Mouse (Mus musculus) heart, adult 2 months (tissue): ENCODE data around the gene Celf6. TPM values are rescaled to one million over a fixed set of nuclear protein-coding genes. Genes with fewer than 3 reads are reported as not detected.

Experiments used
- DNase-seq, 2 experiments: peaks; one replicate each; pipeline ENCODE4 v3.0.0; 2021
- H3K27ac ChIP-seq: fragments of 200-600 bp; 2 replicates; pipeline ENCODE4 v1.8.1; 2022
- H3K27me3 ChIP-seq: fragments of 200-500 bp; 2 replicates; pipeline ENCODE4 v1.6.1; 2012; ENCODE audit warnings: mild to moderate bottlenecking, low read length, inconsistent platforms, mixed read lengths; ENCODE audit not compliant: control insufficient read depth, insufficient read depth
- H3K36me3 ChIP-seq: fragments of 200-500 bp; 2 replicates; pipeline ENCODE4 v1.6.1; 2012; ENCODE audit warnings: low read length, inconsistent platforms; ENCODE audit not compliant: control insufficient read depth, insufficient read depth
- H3K4me1 ChIP-seq: fragments of 200-500 bp; 2 replicates; pipeline ENCODE4 v1.6.1; 2011; ENCODE audit warnings: low read length; ENCODE audit not compliant: control insufficient read depth, insufficient read depth
- H3K4me3 ChIP-seq: fragments of 200-600 bp; 2 replicates; pipeline ENCODE4 v1.8.1; 2022
- H3K79me2 ChIP-seq: fragments of 200-500 bp; replicated peaks from 2 replicates; pipeline ENCODE4 v1.6.1; 2012; ENCODE audit warnings: mild to moderate bottlenecking, inconsistent platforms, low read length, moderate library complexity, mixed read lengths; ENCODE audit not compliant: control insufficient read depth, insufficient read depth
- H3K9ac ChIP-seq: fragments of 200-500 bp; 2 replicates; pipeline ENCODE4 v1.6.1; 2012; ENCODE audit warnings: low read depth, mild to moderate bottlenecking, control low read depth, inconsistent platforms, low read length, mixed read lengths
- CTCF ChIP-seq: fragments of 200-600 bp; IDR thresholded peaks from 2 replicates; pipeline ENCODE4 v1.8.1; 2022; ENCODE audit warnings: antibody characterized with exemption, mild to moderate bottlenecking, moderate library complexity
- EP300 ChIP-seq: fragments of 200-500 bp; IDR thresholded peaks from 2 replicates; pipeline ENCODE4 v1.6.1; 2011; ENCODE audit warnings: low read depth, low read length, control low read depth; ENCODE audit not compliant: insufficient read depth
- POLR2A ChIP-seq: fragments of 200-500 bp; IDR thresholded peaks from 2 replicates; pipeline ENCODE4 v1.6.1; 2011; ENCODE audit warnings: mild to moderate bottlenecking, low read depth, low read length, control low read depth; ENCODE audit not compliant: insufficient read depth
- WGBS: fragments of 180-500 bp; shearing (Covaris S2); methylation state at CpG from one replicate; pipeline ENCODE4 v1.1.7; 2018; 5-methylcytosine and 5-hydroxymethylcytosine counted together
- intact Hi-C: fragments of 180-260 bp; cut with DNase I; formaldehyde crosslinking; loops from one replicate; pipeline ENCODE4 v1.15.1; 2025
- polyA plus RNA-seq: library from polyadenylated mRNA; depleted of rRNA; stranded (reverse); fragments of >200 nt; gene quantifications from 2 replicates; pipeline ENCODE4 v1.2.3, GENCODE M21; 2012; rRNA removed
- total RNA-seq, 2 experiments: library from RNA; stranded (reverse); gene quantifications; 2 replicates each; pipeline ENCODE4 v1.2.3; 2021

The Celf6 gene
- total and polyA plus RNA-seq, 3 experiments = not detected

DNA sequence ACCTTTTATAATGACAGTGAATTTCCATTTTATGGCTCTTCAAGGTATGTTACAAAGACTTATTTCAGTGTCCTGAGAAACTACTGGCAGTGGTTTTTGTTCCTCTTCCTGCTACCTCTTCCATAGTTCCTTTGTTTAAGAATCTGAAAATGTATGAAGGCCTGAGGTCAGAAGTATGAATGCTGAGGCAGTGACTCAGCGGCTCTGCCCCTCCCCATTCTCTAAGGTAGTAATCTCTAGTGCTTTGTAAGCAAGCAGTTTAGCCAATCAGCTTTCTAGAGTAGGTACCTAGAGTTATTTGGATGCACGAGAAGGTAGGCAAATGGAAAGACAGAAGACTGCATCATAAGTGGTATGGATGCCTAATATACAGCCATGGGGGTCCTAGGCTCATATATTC is 63.6 kb downstream of the Celf6 start:
- no peak for DNase-seq
- 87% methylated on average over 2 of the region's 2 CpGs for WGBS
- H3K79me2 ChIP-seq = no peaks in the 10 kb centered on the region
- H3K27ac ChIP-seq = no peak overlapping the region
- H3K36me3 ChIP-seq = no peaks in the 10 kb centered on the region
- no peak overlapping the region for H3K9ac ChIP-seq
- intact Hi-C loops = no loop called here
- no peaks in the 10 kb centered on the region for H3K4me1 ChIP-seq
- TF ChIP-seq CTCF (no peak), EP300 (no peak), POLR2A (no peak)
- H3K4me3 ChIP-seq = no peak overlapping the region
- H3K27me3 ChIP-seq = no peaks in the 10 kb centered on the region

DNA sequence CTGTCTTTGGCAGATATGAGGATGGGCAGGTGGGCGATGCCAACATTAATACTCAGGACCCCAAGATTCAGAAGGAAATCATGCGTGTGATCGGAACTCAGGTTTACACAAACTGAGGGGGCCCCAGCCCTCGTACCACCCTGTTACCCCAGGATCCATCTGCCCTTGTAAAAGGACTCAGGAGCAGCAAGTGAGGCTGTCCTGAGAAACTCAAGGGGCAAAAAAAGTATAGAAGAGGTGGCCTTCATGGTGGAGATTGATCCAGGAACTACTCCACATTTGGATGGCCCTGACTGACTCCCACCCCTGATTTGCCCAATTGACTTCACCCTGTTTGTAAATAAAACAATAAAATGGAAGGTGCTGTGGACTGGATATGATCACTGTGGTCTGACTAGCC is 72.2 kb downstream of the Celf6 start:
- H3K36me3 ChIP-seq = no peaks in the 10 kb centered on the region; the same call in 1 of the 2 replicates
- H3K4me1 ChIP-seq = no peaks in the 10 kb centered on the region; the same call in 1 of the 2 replicates
- H3K4me3 ChIP-seq = no peak overlapping the region
- H3K79me2 ChIP-seq = no peaks in the 10 kb centered on the region
- WGBS = 98% methylated on average over 4 of the region's 4 CpGs
- TF ChIP-seq EP300 (no peak), POLR2A (no peak), CTCF (no peak)
- DNase-seq = no peak
- intact Hi-C loops = no loop called here
- no peaks in the 10 kb centered on the region for H3K27me3 ChIP-seq
- no peak overlapping the region for H3K27ac ChIP-seq
- H3K9ac ChIP-seq = no peak overlapping the region

DNA sequence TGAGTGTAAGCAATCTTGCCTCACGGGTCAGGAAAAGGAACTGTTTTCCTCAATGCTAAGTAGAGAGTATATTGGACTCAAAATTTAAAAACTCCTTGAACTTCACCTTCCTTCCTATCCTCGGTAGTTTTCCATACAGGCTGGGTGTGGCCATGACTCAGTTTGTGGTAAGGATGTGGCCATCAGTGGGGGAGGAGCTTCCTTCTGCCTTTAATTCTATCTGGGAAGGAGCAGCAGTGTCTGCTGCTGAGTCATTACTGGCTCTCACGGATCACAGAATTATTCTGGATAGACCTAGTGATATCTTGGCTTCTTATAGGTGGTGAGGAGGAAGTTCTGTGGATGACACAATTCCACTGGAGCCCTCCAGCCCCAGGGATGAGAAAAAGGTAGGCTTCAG is 75.7 kb downstream of the Celf6 start:
- DNase-seq = no peak
- intact Hi-C loops = no loop called here
- Histone ChIP-seq H3K79me2 (no peaks in the 10 kb centered on the region), H3K27ac (no peak overlapping the region), H3K4me1 (no peaks in the 10 kb centered on the region; the same call in none of the 2 replicates), H3K9ac (no peak overlapping the region), H3K4me3 (no peak overlapping the region), H3K27me3 (no peaks in the 10 kb centered on the region), H3K36me3 (no peaks in the 10 kb centered on the region; the same call in 1 of the 2 replicates)
- 15% methylated on average over 3 of the region's 3 CpGs for WGBS
- no peak for TF ChIP-seq EP300
- no peak for TF ChIP-seq POLR2A
- TF ChIP-seq CTCF = no peak

DNA sequence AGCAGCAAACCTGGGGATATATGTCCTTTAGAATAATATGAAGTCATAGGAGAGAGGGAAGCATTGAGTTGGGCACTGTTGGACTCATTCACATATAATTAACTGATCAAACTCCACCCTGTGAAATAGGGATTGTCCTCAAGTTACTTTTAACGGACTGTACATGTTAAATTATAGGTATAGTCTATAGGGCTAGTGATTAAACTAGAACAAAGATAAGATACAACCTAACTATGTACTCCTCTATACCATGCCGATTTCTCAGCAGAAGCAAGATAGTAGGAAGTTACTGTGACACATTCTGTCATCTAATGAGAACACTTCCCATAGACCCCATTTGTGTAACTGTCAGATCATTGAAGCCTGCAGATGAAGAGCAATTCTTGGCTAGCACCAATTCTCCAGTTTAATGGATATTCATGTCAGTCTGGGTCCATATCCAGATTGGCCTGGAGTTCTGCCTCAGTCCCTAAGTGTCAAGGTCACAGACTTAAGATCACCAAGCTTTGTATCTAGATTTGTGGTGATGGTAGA is 76.8 kb downstream of the Celf6 start:
- H3K27ac ChIP-seq = no peak overlapping the region
- DNase-seq = no peak

DNA sequence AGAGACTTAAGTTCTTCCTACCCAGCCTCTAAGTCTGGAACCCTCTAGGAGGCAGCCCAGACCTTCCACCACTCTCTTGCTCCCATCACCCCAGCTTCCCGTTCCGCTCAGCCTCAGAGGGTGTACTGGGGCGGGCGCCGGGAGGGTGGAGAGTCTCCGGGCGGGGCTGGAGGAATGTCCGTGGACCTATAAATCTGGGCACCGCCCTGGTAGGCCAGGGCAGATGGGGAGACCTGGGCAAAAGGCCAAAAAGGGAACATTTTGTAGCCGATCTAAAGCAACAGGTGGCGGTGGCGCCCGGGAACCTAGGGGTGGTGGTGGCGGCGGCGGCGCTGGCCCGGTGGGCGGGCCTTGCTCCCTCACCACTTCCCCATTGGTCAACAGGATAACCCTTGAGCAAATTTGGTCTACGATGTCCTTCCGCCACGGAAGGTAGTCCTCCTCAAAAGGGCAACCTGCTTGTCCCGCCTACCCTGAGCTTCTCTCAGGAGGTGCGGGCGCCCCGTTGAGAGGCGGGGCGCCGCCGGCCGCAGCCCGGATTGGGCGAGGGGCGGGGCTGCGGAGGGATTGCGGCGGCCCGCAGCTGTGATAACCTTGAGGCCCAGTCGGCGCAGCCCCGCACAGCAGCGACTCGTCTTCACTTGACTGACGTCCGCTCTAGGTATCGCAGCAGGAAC is 78.4 kb downstream of the Celf6 start, which contains the start of gene Pkm:
Gene Pkm, plus strand, starts transcription at position 411 of the 677 bp plus-strand sequence.
- Histone ChIP-seq H3K4me1 (peaks cover 10% of the 10 kb centered on the region), H3K9ac (peak within 1 kb of the TSS; percentile 87), H3K27me3 (no peaks in the 10 kb centered on the region), H3K4me3 (peak within 1 kb of the TSS; percentile 92), H3K27ac (peak within 1 kb of the TSS; percentile 97), H3K79me2 (no peaks in the 10 kb centered on the region), H3K36me3 (peaks cover 12% of the 10 kb centered on the region)
- peak; percentile 95 to 98 for DNase-seq
- under 1% methylated on average over 46 of the region's 46 CpGs for WGBS
- TF ChIP-seq CTCF (peak; percentile 57), POLR2A (peak; percentile 96), EP300 (peak; percentile 51; the same call in 1 of the 2 replicates)
- intact Hi-C loops = loop anchor here (1.0 to 5.0 kb wide), 5 partner anchors 17 to 169 kb away; partner anchors contain the start of genes Arih1, Myo9a, Parp6 and Senp8

More for the DNA sequence above, 76.8 kb downstream of the Celf6 start:
- Histone ChIP-seq H3K9ac (no peak overlapping the region), H3K36me3 (peaks cover 6% of the 10 kb centered on the region), H3K79me2 (no peaks in the 10 kb centered on the region), H3K4me1 (no peaks in the 10 kb centered on the region; the same call in none of the 2 replicates), H3K4me3 (no peak overlapping the region), H3K27me3 (no peaks in the 10 kb centered on the region)
- no peak for TF ChIP-seq POLR2A
- TF ChIP-seq EP300 = no peak
- no peak for TF ChIP-seq CTCF
- intact Hi-C loops = no loop called here
- 73% methylated on average over 2 of the region's 2 CpGs for WGBS

Other genes with a start within 250 kb of the Celf6 start
- gene Bbs4, start 224.4 kb upstream of the Celf6 start, total RNA-seq = 1 to 10 TPM; 2.3 to 2.5 TPM
- gene Bbs4, start 224.4 kb upstream of the Celf6 start, polyA plus RNA-seq = 1.7 and 2.8 TPM in 2 replicates
- 10 to 100 TPM; 79.2 to 88.7 TPM for gene Arih1, start 91.3 kb upstream of the Celf6 start, total RNA-seq
- 15.8 and 36.9 TPM in 2 replicates for gene Arih1, start 91.3 kb upstream of the Celf6 start, polyA plus RNA-seq
- 10 to 100 TPM; 46.9 to 51.7 TPM for gene Hexa, start 38.4 kb upstream of the Celf6 start, total RNA-seq
- 50.6 and 64.4 TPM in 2 replicates for gene Hexa, start 38.4 kb upstream of the Celf6 start, polyA plus RNA-seq
- gene Tmem202, start 38.1 kb upstream of the Celf6 start, total RNA-seq = under 1 TPM; 0.37 to 0.84 TPM
- 0.16 and 0.29 TPM in 2 replicates for gene Tmem202, start 38.1 kb upstream of the Celf6 start, polyA plus RNA-seq
- gene Parp6, start 39.4 kb downstream of the Celf6 start, total RNA-seq = 10 to 100 TPM; 16.4 to 16.5 TPM
- gene Parp6, start 39.4 kb downstream of the Celf6 start, polyA plus RNA-seq = 24.2 and 40.3 TPM in 2 replicates
- 1,000 to 10,000 TPM; 1,073 to 1,081 TPM for gene Pkm, start 78.5 kb downstream of the Celf6 start, total RNA-seq
- gene Pkm, start 78.5 kb downstream of the Celf6 start, polyA plus RNA-seq = 1,773 and 1,838 TPM in 2 replicates
- not detected for gene Gramd2, start 102.2 kb downstream of the Celf6 start, total RNA-seq
- 0.26 and 1.3 TPM in 2 replicates for gene Gramd2, start 102.2 kb downstream of the Celf6 start, polyA plus RNA-seq
- gene Senp8, start 172.8 kb downstream of the Celf6 start, total RNA-seq = 1 to 10 TPM; 8.1 to 8.3 TPM
- gene Senp8, start 172.8 kb downstream of the Celf6 start, polyA plus RNA-seq = 4.2 and 9.9 TPM in 2 replicates
- gene Myo9a, start 173.0 kb downstream of the Celf6 start, total RNA-seq = 10 to 100 TPM; 11.0 to 13.1 TPM
- 1.9 and 6.6 TPM in 2 replicates for gene Myo9a, start 173.0 kb downstream of the Celf6 start, polyA plus RNA-seq